Mouse (Mus musculus) hindbrain, embryonic 14.5 days (tissue): ENCODE measurements around the gene Cntnap1. TPM values are rescaled to one million over a fixed set of nuclear protein-coding genes. Genes with fewer than 3 reads are reported as not detected.

Source experiments
- ATAC-seq: fragments of 200-750 bp; cut with Nextera tagmentation; 2 replicates; pipeline ENCODE4 v1.8.0; 2017; ENCODE audit warnings: moderate number of reproducible peaks, mild to moderate bottlenecking, moderate TSS enrichment, moderate library complexity; ENCODE audit not compliant: low FRiP score
- DNase-seq: peaks from one replicate; pipeline ENCODE4 v3.0.0-alpha.2; 2015; ENCODE audit warnings: low spot score
- H3K27ac ChIP-seq: fragments of 300-500 bp; sonication (generic); 2 replicates; pipeline ENCODE4 v1.5.1; 2014; ENCODE audit warnings: mild to moderate bottlenecking, moderate library complexity
- H3K27me3 ChIP-seq: fragments of 300-500 bp; sonication (generic); 2 replicates; pipeline ENCODE4 v1.6.1; 2014; ENCODE audit warnings: mild to moderate bottlenecking, low read length, mixed read lengths; ENCODE audit not compliant: control insufficient read depth, insufficient read depth
- H3K36me3 ChIP-seq: fragments of 300-500 bp; sonication (generic); replicated peaks from 2 replicates; pipeline ENCODE4 v1.6.1; 2014; ENCODE audit not compliant: control insufficient read depth, insufficient read depth
- H3K4me1 ChIP-seq: fragments of 300-500 bp; sonication (generic); replicated peaks from 2 replicates; pipeline ENCODE4 v1.6.1; 2014; ENCODE audit warnings: antibody characterized with exemption, low read length, mixed read lengths; ENCODE audit not compliant: control insufficient read depth, insufficient read depth
- H3K4me2 ChIP-seq: fragments of 300-500 bp; sonication (generic); replicated peaks from 2 replicates; pipeline ENCODE4 v1.6.1; 2014; ENCODE audit warnings: mild to moderate bottlenecking, moderate library complexity
- H3K4me3 ChIP-seq: fragments of 300-500 bp; sonication (generic); replicated peaks from 2 replicates; pipeline ENCODE4 v1.5.1; 2014; ENCODE audit warnings: mild to moderate bottlenecking, low read length
- H3K9ac ChIP-seq: fragments of 300-500 bp; sonication (generic); 2 replicates; pipeline ENCODE4 v1.6.1; 2014
- H3K9me3 ChIP-seq: fragments of 300-500 bp; sonication (generic); 2 replicates; pipeline ENCODE4 v1.6.1; 2016; ENCODE audit warnings: low read length; ENCODE audit not compliant: control insufficient read depth
- WGBS: fragments of 180-500 bp; shearing (Covaris S2); extraction: QIAGEN DNeasy Blood & Tissue Kit; methylation state at CpG from one replicate; pipeline ENCODE4 v1.1.7; 2014; 5-methylcytosine and 5-hydroxymethylcytosine counted together
- polyA plus RNA-seq: library from polyadenylated mRNA; unstranded; fragments of >200 nt; fragmentation: Nextera tagmentation; extraction: Ambion mirVana; gene quantifications from 2 replicates; pipeline ENCODE4 v1.2.1, GENCODE M21; 2014

Gene Cntnap1
- polyA plus RNA-seq, 1 experiment from 2014 or later = 6.5 TPM

DNA sequence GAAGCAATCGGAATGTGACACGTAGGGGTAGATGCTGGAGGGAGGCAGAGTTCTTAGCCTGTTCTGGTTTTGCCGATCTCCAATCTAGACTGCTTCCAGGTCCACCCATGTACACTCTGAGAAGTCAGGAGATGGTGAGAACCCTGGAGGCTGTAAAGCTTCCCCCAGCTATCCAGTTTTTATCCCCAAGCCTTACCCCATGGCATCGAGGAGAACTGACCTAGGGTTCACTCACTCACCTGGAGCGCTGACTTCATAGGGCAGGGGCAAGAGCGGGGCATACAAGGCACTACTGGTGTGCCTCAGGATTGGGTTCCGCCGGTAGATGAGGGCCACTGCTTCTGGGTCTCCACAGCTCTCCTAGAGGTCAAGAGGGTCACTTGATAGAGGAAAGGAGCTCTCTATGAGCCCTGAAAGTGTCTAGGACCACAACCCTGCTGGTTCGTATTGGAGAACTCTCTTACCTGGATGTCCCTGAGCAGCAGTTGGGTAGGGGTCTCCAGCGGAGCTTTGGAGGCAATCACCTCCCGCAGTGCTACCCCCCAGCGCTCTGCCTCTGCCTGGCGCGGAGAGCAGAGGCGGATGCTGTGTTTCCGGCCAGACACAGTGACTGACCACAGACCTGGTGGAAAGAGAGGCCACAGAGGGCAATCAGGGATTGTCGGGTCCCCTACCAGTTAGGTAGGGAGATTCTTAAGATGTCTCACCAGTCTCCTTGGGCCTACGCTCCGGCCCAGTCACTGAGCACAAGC, 2.9 kb upstream of the Cntnap1 start:
- no peak for DNase-seq
- H3K36me3 ChIP-seq = peaks cover 43% of the 10 kb centered on the region
- ATAC-seq = no peak
- no peak overlapping the region for H3K27ac ChIP-seq
- no peak overlapping the region for H3K9ac ChIP-seq
- peaks cover 70% of the 10 kb centered on the region for H3K27me3 ChIP-seq
- 54% methylated on average over 19 of the region's 19 CpGs for WGBS
- H3K4me3 ChIP-seq = no peak overlapping the region
- H3K9me3 ChIP-seq = no peaks in the 10 kb centered on the region
- peaks cover 29% of the 10 kb centered on the region for H3K4me1 ChIP-seq
- H3K4me2 ChIP-seq = no peak overlapping the region

DNA sequence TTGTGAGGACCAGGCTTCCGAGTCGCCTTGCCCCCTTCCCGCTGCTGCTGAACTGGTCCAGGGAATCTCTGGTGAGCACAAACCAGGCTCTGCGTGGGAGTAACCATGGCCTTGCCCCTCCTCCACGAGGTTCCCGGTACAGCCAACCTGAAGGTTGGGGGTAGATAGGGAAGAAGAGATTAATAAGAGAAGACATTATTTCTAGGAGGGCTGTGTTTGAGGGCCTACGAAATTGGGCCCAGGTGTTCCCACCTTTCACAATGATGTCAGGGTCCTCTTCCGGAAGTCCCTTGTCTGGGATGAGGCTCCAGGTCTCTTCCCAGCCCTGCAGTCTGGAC, 2.4 kb upstream of the Cntnap1 start:
- H3K4me1 ChIP-seq = peaks cover 34% of the 10 kb centered on the region
- 50% methylated on average over 8 of the region's 8 CpGs for WGBS
- no peak overlapping the region for H3K9ac ChIP-seq
- H3K27ac ChIP-seq = no peak overlapping the region
- no peak overlapping the region for H3K4me3 ChIP-seq
- peaks cover 43% of the 10 kb centered on the region for H3K36me3 ChIP-seq
- no peaks in the 10 kb centered on the region for H3K9me3 ChIP-seq
- peaks cover 66% of the 10 kb centered on the region for H3K27me3 ChIP-seq
- no peak for DNase-seq
- no peak overlapping the region for H3K4me2 ChIP-seq
- no peak for ATAC-seq

DNA sequence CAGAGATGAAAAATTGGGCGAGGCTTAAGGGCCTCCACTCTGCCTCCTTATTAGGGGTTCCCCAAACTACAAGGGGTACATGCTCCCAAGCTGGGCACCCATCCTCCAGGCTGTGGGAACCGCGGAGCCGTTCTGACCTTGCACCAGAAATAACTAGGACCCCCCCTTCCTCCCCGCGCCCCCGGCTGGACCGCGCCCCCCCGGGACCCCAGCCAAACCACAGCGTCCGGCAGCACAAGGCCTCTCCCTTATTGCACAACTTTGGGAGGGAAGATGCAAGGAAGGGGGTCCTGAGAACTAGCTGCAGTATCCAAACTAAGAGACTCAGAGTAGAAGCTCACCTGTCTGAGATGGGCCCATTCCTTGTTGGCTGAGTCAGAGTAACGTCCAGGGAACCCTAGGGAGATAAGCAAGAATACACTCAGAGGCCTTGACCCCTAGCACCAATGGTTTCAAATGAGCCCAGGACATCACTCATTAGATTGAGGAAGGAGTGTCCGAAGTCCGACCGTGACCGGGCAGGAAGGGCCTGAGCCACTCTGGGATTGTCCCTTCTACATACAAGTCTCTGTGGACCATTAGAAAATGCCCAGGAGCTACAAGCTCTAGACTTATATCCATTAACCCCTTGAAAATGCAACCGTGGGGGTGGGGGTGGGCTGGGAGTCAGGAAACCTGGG, 1.9 kb upstream of the Cntnap1 start:
- Histone ChIP-seq H3K4me3 (no peak overlapping the region), H3K9me3 (no peaks in the 10 kb centered on the region), H3K36me3 (peaks cover 42% of the 10 kb centered on the region), H3K4me2 (peak overlapping the region; percentile 70; the same call in 1 of the 2 replicates), H3K9ac (no peak overlapping the region), H3K27me3 (peaks cover 66% of the 10 kb centered on the region), H3K4me1 (peaks cover 39% of the 10 kb centered on the region), H3K27ac (no peak overlapping the region)
- DNase-seq = no peak
- 63% methylated on average over 18 of the region's 18 CpGs for WGBS
- ATAC-seq = no peak

DNA sequence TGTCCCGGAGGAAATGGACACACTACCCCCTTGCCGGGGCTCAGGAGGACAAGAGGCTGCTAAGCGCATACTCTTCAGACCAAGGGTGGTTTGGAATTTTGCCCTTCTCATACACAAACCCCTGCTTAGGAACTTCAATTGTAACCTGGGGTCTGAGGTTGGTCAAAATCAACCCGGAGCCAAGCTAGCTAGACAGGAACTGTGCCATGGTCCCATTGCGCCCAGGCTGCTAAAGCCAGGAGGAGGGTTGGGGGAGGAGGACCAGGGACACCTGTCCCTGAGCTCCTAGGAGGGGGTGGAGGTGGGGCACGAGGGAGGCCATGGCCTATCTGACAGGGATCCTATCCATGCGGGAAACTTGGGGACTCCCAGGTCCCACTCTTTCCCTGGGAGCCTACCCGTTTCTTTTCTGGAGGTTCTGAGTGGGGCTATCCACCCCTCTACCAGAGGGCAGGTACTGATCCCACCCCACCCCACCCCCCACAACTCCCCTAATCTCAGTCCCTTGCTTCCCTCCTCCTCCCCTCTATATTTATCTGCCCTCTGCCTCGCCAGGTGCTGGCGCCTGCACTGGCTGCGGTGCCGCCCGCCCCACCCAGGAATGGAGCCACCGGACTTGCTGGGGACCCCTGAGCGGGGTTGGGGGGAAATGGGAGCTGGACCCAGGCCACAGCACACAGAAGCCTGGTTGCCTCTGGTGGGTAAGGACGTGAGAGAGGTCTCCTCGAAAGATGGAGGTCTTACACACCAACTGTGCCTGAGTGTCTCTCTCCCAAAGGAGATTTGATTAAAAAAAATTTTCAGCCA, 819 bp upstream of the Cntnap1 start:
- H3K4me3 ChIP-seq = peak overlapping the region; percentile 61
- DNase-seq = no peak
- peak overlapping the region; percentile 68 for H3K9ac ChIP-seq
- no peak overlapping the region for H3K27ac ChIP-seq
- WGBS = 13% methylated on average over 16 of the region's 17 CpGs
- H3K4me1 ChIP-seq = peaks cover 44% of the 10 kb centered on the region
- peaks cover 31% of the 10 kb centered on the region for H3K36me3 ChIP-seq
- no peak for ATAC-seq
- peak overlapping the region; percentile 70 for H3K4me2 ChIP-seq
- H3K9me3 ChIP-seq = no peaks in the 10 kb centered on the region
- H3K27me3 ChIP-seq = peaks cover 57% of the 10 kb centered on the region

DNA sequence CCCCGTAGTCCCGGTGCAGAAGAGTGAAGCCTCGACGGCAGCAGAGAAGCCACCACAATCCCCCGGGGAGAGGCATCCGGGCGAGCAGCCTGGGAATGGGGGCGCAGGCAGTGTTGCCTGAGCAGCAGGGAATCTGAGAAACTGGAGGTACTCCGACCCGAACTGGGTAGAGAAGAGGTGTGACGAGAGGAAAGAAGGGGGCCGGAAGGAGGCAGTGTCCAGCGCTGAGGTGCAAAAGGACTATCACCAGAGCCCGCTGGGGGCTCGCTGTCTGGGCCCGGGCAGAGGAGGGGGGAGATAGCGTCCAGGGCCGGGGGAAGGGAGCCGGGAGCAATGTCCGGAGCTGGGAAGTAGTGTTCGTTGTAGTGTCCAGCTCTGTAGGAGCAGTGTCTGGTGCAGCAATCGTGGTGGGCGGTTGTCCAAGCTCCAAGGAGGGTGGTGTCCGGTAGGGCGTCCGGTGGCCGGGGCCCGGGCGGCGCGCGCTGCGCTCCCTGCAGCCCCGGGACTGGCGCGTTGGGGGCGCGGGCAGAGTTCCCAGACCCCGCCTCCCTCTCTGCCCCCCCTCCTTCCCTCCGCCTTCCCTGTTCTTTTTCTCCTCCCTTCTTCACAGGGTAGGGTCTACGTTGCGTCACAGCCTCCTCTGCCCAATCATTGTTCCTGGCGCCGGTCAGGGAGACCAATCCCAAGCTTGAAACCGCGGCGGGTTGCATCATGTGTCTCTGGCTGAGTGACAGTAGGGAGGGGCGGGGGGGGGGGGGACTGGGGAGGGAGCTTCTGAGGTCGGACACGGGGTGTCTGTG, 688 bp downstream of the Cntnap1 start, which contains the start of gene Plekhh3:
Gene Plekhh3, minus strand, starts transcription at position 541 of the 800 bp plus-strand sequence.
- peaks cover 49% of the 10 kb centered on the region for H3K27me3 ChIP-seq
- WGBS = under 1% methylated on average over 48 of the region's 50 CpGs
- H3K9me3 ChIP-seq = no peaks in the 10 kb centered on the region
- peak within 1 kb of the TSS; percentile 83 for H3K4me2 ChIP-seq
- peaks cover 21% of the 10 kb centered on the region for H3K36me3 ChIP-seq
- H3K4me1 ChIP-seq = peaks cover 52% of the 10 kb centered on the region
- H3K4me3 ChIP-seq = peak within 1 kb of the TSS; percentile 61
- H3K27ac ChIP-seq = peak within 1 kb of the TSS; percentile 83
- peak; percentile 93 for DNase-seq
- ATAC-seq = peak; percentile 96
- H3K9ac ChIP-seq = peak within 1 kb of the TSS; percentile 68

DNA sequence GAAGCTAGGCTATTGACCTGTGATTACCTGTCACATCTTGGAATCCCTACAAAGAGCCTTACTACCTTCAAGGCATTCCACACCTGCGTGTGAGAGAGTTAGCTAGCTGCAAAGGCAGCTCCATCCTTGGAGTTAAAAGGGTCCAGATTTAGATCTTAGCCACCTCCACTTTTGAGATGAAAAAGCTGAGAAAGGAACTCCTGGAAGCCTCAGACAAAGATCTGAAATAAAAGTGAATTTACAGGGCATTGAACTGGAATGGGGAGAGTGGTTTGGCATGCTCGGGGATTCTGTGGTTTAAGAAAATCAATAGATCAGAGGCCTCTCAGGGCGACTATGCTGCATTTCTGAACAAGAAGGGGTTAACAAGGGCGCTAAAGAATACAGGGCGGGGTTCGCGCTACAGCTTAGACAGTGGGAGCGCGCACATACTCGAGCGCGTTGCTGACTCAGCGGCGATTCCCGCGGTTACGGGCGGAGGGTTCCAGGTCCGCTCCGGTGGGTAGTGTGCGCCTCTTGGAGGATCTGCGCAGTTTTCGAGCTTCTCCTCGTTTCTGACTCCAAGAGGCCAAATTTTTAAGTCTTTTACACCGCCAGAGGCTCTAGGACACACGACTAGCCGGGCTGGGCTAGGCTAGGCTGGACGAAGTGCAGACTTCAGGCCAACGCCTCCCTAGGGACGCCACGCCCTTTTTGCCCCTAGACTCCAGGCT, 1.6 kb downstream of the Cntnap1 start:
- Histone ChIP-seq H3K4me3 (peak overlapping the region; percentile 41), H3K9ac (peak overlapping the region; percentile 62), H3K27me3 (peaks cover 46% of the 10 kb centered on the region), H3K36me3 (peaks cover 12% of the 10 kb centered on the region; the same call in 1 of the 2 replicates), H3K4me2 (peak overlapping the region; percentile 83), H3K9me3 (no peaks in the 10 kb centered on the region), H3K27ac (peak overlapping the region; percentile 83), H3K4me1 (peaks cover 57% of the 10 kb centered on the region)
- WGBS = under 1% methylated on average over 31 of the region's 31 CpGs
- DNase-seq (peak; percentile 84), ATAC-seq (peak; percentile 38; the same call in 1 of the 2 replicates)

DNA sequence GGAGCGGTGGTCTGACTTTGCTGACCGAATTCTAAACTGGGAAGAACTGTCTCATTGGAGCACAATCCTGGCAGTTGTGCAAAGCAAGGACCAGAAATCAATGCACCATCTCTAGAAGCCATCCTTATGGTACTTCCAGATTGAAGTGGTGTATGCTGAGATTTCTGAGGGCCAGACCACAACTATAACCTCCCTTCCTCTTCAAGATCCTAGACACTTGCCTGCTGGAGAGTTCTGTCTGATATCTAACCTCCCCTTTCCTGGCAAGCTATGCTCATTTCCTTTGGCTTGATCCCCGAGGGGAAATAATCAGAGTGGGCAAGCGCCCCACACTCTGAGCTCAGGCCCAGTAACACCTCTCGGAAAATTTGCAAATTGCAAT, 2.1 kb downstream of the Cntnap1 start:
- 13% methylated on average over 5 of the region's 5 CpGs for WGBS
- H3K27ac ChIP-seq = peak overlapping the region; percentile 83
- peak overlapping the region; percentile 41 for H3K4me3 ChIP-seq
- ATAC-seq (no peak), DNase-seq (no peak)
- H3K36me3 ChIP-seq = peaks cover 7% of the 10 kb centered on the region; the same call in 1 of the 2 replicates
- peaks cover 46% of the 10 kb centered on the region for H3K27me3 ChIP-seq
- H3K9me3 ChIP-seq = no peaks in the 10 kb centered on the region
- H3K4me2 ChIP-seq = peak overlapping the region; percentile 83
- H3K9ac ChIP-seq = peak overlapping the region; percentile 62
- H3K4me1 ChIP-seq = peaks cover 63% of the 10 kb centered on the region

DNA sequence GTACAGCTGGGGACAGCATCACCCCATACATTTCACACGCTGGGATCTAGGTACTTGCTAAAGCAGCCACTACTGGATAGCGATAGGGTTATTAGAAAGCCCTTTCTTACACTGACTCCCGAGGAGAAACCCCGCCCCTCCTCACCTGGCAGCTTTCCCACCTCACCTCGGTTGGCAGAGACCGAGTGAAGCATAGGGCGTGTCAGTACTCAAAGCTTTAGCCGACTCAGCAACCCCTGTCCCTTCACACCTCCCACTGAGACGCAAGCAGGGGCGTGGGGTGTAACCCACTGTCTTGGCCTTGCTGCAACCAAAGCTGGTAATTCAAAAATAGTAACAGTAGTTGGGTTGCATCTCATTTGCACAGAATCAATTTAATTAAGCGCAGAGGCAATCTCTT, 2.8 kb downstream of the Cntnap1 start:
- Histone ChIP-seq H3K9me3 (no peaks in the 10 kb centered on the region), H3K4me3 (no peak overlapping the region), H3K9ac (peak overlapping the region; percentile 50; the same call in 1 of the 2 replicates), H3K27ac (peak overlapping the region; percentile 60; the same call in 1 of the 2 replicates), H3K4me1 (peaks cover 63% of the 10 kb centered on the region), H3K36me3 (no peaks in the 10 kb centered on the region), H3K4me2 (peak overlapping the region; percentile 63), H3K27me3 (peaks cover 46% of the 10 kb centered on the region)
- WGBS = 5% methylated on average over 11 of the region's 11 CpGs
- ATAC-seq (no peak), DNase-seq (no peak)
